Mouse (Mus musculus) G1E (cell line): ENCODE results near the gene Vsx1. TPM values are rescaled to one million over a fixed set of nuclear protein-coding genes. Genes with fewer than 3 reads are reported as not detected.

Source experiments
- ATAC-seq: 2 replicates; pipeline ENCODE4 v1.8.0; 2016; ENCODE audit warnings: mild to moderate bottlenecking; ENCODE audit not compliant: insufficient number of reproducible peaks, poor library complexity, low FRiP score, severe bottlenecking; ENCODE audit errors: extremely low read depth
- DNase-seq: peaks from one replicate; pipeline ENCODE4 v3.0.0; 2012; ENCODE audit warnings: low spot score
- H3K27me3 ChIP-seq: 2 replicates; pipeline ENCODE4 v1.6.1; 2012; ENCODE audit warnings: mild to moderate bottlenecking, low read length, inconsistent platforms; ENCODE audit not compliant: insufficient read depth
- H3K36me3 ChIP-seq: replicated peaks from 2 replicates; pipeline ENCODE3; 2012; ENCODE audit warnings: mild to moderate bottlenecking, inconsistent platforms
- H3K4me1 ChIP-seq: 2 replicates; pipeline ENCODE4 v1.6.1; 2012; ENCODE audit warnings: low read depth, low read length, inconsistent platforms, mixed read lengths; ENCODE audit not compliant: insufficient read depth
- H3K4me3 ChIP-seq: 2 replicates; pipeline ENCODE4 v1.5.1; 2012; ENCODE audit warnings: low read depth, mild to moderate bottlenecking, inconsistent platforms, low read length, moderate library complexity, mixed read lengths
- H3K9me3 ChIP-seq: replicated peaks from 2 replicates; pipeline ENCODE4 v1.6.1; 2012; ENCODE audit warnings: inconsistent platforms
- CTCF ChIP-seq: IDR thresholded peaks from 2 replicates; pipeline ENCODE4 v1.5.1; 2012; ENCODE audit warnings: low read depth, low read length, inconsistent platforms, mixed read lengths
- GATA1 ChIP-seq: IDR thresholded peaks from 2 replicates; pipeline ENCODE4 v1.6.1; 2012; ENCODE audit warnings: borderline replicate concordance, low read length, inconsistent platforms, mixed read lengths
- GATA2 ChIP-seq: IDR thresholded peaks from 2 replicates; pipeline ENCODE4 v1.6.1; 2012; ENCODE audit warnings: low read depth, low read length, inconsistent platforms, borderline replicate concordance
- POLR2AphosphoS5 ChIP-seq: IDR thresholded peaks from 2 replicates; pipeline ENCODE4 v1.6.1; 2012; ENCODE audit warnings: low read depth, low read length, inconsistent platforms; ENCODE audit not compliant: insufficient replicate concordance
- TAL1 ChIP-seq: conservative IDR thresholded peaks from 2 replicates; pipeline ENCODE4 v1.6.1; 2012; ENCODE audit warnings: low read depth, low read length, inconsistent platforms, mixed read lengths
- polyA plus RNA-seq: library from polyadenylated mRNA; stranded (reverse); fragments of >175 nt; gene quantifications from 2 replicates; pipeline ENCODE4 v1.2.3, GENCODE M21; 2012
- total RNA-seq, 2 experiments: library from RNA; stranded (forward) in 1 of 2; stranded (reverse) in 1 of 2; fragments of 200-1000 nt in 1 of 2; fragments of >200 nt in 1 of 2; fragmentation: Nextera tagmentation in 1 of 2; gene quantifications; 2 replicates each; pipeline ENCODE4 v1.2.3; 2014 to 2017

Vsx1 gene
- total and polyA plus RNA-seq, 3 experiments = 0.05 TPM; not detected in 2

- no peaks in the 10 kb centered on the region for H3K27me3 ChIP-seq
- DNase-seq (peak; percentile 64), ATAC-seq (peak; percentile 22)
- no peak for TF ChIP-seq GATA2
- TF ChIP-seq GATA1 = no peak
- peak; percentile 74 for TF ChIP-seq TAL1
- no peak for TF ChIP-seq POLR2AphosphoS5
- H3K4me3 ChIP-seq = peak within 1 kb of the TSS; percentile 97
- no peaks in the 10 kb centered on the region for H3K9me3 ChIP-seq
- peaks cover 10% of the 10 kb centered on the region for H3K36me3 ChIP-seq
- H3K4me1 ChIP-seq = peaks cover 70% of the 10 kb centered on the region
Observed at GRCm38 (mm10) chr2:150667820-150668766, 21.1 kb downstream of the Vsx1 start, which contains the start of gene Acss1. Gene Acss1, minus strand, starts transcription at chr2:150668500.

GRCm38 (mm10) chr2:150667065-150667819 is 21.9 kb downstream of the Vsx1 start:
- H3K4me3 ChIP-seq = peak overlapping the region; percentile 97
- peak; percentile 18 for ATAC-seq
- peaks cover 18% of the 10 kb centered on the region for H3K36me3 ChIP-seq
- no peaks in the 10 kb centered on the region for H3K27me3 ChIP-seq
- DNase-seq = peak; percentile 63
- TF ChIP-seq GATA2 = no peak
- TF ChIP-seq POLR2AphosphoS5 = no peak
- TF ChIP-seq CTCF = no peak
- TF ChIP-seq TAL1 = no peak; the same call in 1 of the 2 replicates
- TF ChIP-seq GATA1 = no peak
- H3K9me3 ChIP-seq = no peaks in the 10 kb centered on the region
- peaks cover 72% of the 10 kb centered on the region for H3K4me1 ChIP-seq

- peaks cover 75% of the 10 kb centered on the region for H3K4me1 ChIP-seq
- H3K27me3 ChIP-seq = no peaks in the 10 kb centered on the region
- peaks cover 24% of the 10 kb centered on the region for H3K36me3 ChIP-seq
- DNase-seq (no peak), ATAC-seq (no peak)
- H3K4me3 ChIP-seq = peak overlapping the region; percentile 97
- H3K9me3 ChIP-seq = no peaks in the 10 kb centered on the region
- no peak for TF ChIP-seq CTCF
- TF ChIP-seq GATA1 = no peak
- no peak for TF ChIP-seq POLR2AphosphoS5
- TF ChIP-seq TAL1 = no peak
- no peak for TF ChIP-seq GATA2
Observed at GRCm38 (mm10) chr2:150666723-150667064, 22.5 kb downstream of the Vsx1 start.

GRCm38 (mm10) chr2:150665534-150666451 is 23.4 kb downstream of the Vsx1 start:
- TF ChIP-seq CTCF = no peak
- TF ChIP-seq GATA2 = no peak
- no peak for TF ChIP-seq GATA1
- peak; percentile 90 for TF ChIP-seq TAL1
- Histone ChIP-seq H3K9me3 (no peaks in the 10 kb centered on the region), H3K27me3 (no peaks in the 10 kb centered on the region), H3K4me1 (peaks cover 77% of the 10 kb centered on the region), H3K4me3 (peak overlapping the region; percentile 65; the same call in 1 of the 2 replicates), H3K36me3 (peaks cover 33% of the 10 kb centered on the region)
- DNase-seq (peak; percentile 65), ATAC-seq (peak; percentile 60)

- no peak for TF ChIP-seq GATA2
- no peak for TF ChIP-seq GATA1
- no peak for TF ChIP-seq POLR2AphosphoS5
- TF ChIP-seq TAL1 = no peak
- TF ChIP-seq CTCF = no peak
- H3K27me3 ChIP-seq = no peaks in the 10 kb centered on the region
- H3K9me3 ChIP-seq = no peaks in the 10 kb centered on the region
- H3K4me3 ChIP-seq = peak overlapping the region; percentile 65; the same call in 1 of the 2 replicates
- peaks cover 41% of the 10 kb centered on the region for H3K36me3 ChIP-seq
- DNase-seq = no peak
- ATAC-seq = 0 out of 2 replicates have a peak, but pooled peaks have one; percentile 2
- peaks cover 82% of the 10 kb centered on the region for H3K4me1 ChIP-seq
Observed at GRCm38 (mm10) chr2:150665006-150665405, 24.2 kb downstream of the Vsx1 start.
